Mouse (Mus musculus) bone marrow, adult 2 months (tissue): ENCODE results near the gene Ryr1.

Experiments
- CTCF ChIP-seq: fragments of 200-500 bp; IDR thresholded peaks from 2 replicates; pipeline ENCODE4 v1.5.1; 2011; ENCODE audit warnings: low read length, control low read depth; ENCODE audit not compliant: control insufficient read depth, insufficient read depth
- POLR2A ChIP-seq: fragments of 200-500 bp; IDR thresholded peaks from 2 replicates; pipeline ENCODE4 v1.6.1; 2011; ENCODE audit warnings: low read depth, mild to moderate bottlenecking, control low read depth, low read length, borderline replicate concordance; ENCODE audit not compliant: control insufficient read depth

DNA sequence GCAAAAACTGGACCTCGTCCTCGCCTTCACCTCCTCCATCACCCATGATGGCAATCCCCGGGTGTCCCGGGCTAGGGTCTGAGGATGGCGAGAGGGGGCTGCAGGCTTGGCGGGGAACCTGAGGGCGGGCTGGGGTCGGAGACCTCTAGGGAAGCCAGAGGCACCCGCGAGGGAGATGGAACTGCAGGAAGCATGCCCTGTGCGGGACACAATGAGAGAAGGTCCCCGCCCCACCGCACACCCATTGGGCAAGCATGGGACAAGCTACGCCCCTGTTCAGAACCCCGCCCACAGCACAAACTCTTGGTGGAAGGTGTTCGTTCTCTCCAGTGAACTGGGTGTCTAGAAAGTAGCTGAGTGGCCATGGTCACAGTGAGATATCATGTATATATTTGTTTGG is at the start of gene Ryr1:
- TF ChIP-seq CTCF (no peak), POLR2A (no peak)
